Mouse (Mus musculus): Measurements from ENCODE around the gene Cbfb.

Gene Cbfb

GRCm38 (mm10) chr8:105252680-105253537 is 82.4 kb downstream of the Cbfb start:
- DNase-seq: no peak

- DNase-seq: no peak
Observed at GRCm38 (mm10) chr8:105253766-105254151, 83.3 kb downstream of the Cbfb start.

GRCm38 (mm10) chr8:105254152-105254965 is 83.9 kb downstream of the Cbfb start:
- peak; percentile 86 for DNase-seq

- peak; percentile 51 for DNase-seq
Observed at GRCm38 (mm10) chr8:105254966-105255350, 84.5 kb downstream of the Cbfb start, which contains the start of gene B3gnt9. B3gnt9 (minus strand) TSS chr8:105255153.

- DNase-seq: no peak
Observed at GRCm38 (mm10) chr8:105257318-105258114, 87.0 kb downstream of the Cbfb start.

DNA sequence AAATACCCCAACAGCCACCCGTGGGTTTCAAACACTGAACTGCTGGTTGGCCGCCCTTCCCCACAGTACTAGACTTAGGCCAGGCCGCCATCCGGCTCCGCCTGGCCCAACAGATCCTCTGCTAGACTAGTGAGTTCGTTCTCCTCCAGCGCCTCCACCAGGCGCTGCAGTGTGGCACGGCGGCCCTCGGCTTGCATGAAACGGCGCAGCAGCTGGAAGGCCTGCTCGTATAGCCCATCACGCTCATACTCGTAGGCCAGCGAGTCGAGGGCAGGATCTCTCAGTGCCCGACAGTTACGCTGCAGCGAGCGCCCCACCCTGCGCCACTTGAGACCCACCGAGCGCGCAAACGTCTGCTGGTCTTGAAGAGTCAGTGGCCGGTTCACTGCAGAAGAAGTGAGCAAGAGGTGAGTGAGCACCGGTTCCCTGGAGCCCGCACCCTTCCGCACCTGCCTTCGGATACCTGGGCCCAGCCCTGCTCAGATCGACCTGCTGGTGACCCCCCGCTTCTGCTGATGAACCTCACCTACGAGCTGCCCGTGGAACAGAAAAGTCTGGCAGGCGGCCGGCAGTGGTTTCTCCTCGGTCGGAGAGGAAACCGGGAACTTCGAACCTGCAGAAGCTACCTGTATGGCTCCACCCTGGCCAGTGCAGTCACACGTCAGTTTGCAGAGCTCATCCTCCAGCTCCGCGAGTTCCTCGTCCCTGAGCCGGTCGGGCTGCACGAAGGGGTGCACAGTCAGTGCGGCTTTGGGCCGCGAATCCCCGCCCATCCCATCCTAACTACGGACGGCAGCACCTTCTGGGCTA is 88.6 kb downstream of the Cbfb start:
- DNase-seq: no peak

DNA sequence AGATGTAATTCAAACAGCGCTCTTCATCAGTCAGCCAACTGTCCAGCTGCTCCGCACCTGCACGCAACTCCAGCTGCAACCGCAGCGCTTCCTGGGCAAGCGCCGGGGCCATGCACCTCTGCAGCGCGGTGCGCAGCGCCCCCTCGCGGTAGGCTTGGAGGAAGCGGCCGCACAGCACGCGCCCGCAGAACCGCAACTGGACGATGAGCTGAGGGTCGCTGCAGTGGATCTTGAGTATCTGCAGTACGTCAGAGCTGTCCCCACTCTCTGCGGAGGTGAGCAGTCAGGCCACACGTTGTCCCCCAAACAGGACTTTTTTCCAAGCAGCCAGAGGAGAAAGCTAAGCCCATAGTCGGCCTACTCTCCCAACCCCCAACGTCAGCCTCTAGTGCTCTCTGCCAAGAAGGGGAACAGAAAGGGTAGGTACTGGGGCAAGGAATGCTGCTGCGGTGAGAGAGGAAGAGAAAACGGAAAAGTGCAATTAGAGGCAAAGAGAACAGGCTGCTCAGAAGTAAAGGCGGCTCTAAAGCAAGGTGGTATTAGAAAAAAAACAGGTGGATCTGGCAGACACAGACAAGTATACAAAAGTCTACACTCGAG is 89.3 kb downstream of the Cbfb start:
- DNase-seq: peak; percentile 55

GRCm38 (mm10) chr8:105260371-105261099 is 90.1 kb downstream of the Cbfb start:
- no peak for DNase-seq

GRCm38 (mm10) chr8:105261326-105261980 is 91.0 kb downstream of the Cbfb start:
- DNase-seq: no peak

DNA sequence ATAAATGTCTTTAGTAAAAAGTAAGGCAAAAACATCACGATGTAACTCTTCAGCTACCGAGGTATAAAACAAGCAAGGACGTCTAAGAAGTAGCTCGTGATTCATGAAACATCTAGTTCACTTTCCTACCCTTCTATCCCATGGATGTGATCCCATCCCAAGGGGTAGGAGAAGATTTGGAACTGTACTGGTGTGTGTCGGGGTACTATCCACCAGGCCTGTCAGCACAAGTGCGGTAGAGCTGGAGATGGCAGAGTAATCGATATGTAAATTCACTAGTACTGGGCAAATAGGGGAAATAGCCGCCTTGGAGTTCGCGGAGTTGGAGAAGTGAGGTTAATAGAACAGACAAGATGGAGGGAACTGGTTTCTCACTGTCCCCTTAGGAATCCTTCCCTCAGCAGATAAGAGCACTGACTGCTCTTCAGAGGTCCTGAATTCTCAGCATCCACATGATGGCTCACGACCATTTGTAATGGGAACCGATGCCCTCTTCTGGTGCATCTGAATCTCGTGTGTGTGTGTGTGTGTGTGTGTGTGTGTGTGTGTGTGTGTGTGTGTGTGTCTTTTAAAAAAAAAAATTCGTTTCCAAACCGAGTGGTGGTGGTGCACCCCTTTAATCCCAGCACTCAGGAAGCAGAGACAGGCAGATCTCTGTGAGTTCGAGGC is 92.9 kb downstream of the Cbfb start:
- DNase-seq: no peak

DNA sequence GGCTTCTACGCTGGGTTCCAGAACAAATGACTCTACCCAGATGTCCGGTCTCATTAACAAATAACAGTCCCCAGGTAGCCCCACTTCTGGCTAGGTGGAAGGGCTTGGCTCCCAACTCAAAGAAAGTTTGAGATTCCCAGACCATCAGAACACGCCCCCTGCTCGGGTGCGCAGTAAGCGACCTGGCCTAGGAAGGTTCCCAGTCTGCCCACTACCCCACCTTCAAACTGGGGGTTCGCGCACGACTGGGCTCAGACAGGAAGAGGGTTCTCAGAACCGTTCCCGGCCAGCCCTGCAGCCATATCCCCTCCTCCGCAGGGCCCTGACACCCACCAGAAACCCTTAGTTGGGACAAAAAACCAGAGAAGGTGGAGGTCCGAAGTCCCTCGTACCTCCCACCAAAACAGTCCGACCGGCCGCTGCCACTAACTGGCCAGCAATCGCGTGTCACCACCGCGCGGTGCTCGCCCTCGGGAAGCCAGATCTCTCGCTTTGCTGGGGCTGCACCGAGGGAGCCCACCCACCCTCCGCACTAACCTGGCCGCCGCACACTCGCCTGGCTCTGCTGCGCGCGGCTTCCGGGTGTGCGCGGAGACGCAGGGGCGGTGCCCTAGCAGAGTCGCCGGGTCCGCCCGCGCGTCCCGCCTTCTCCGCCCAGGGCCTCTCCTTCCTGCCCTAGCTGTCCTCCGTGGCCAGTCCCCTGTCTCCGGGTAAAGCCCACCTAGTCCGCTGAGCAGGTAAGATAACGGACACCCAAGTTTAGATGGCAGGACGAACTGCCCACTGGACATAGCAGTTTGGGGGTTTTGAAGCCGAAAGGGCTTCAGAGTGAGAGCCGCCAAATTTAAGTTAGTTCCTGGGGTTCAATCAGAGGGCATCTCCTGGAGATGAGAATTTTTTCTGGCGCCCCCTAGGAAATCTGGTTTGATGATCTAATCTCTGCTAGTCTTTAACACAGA is 93.8 kb downstream of the Cbfb start, which contains the start of the genes Tradd and Fbxl8:
Tradd (minus strand) TSS at position 586 of the 959 bp plus-strand sequence.
Fbxl8 (plus strand) TSS at position 625 of the 959 bp plus-strand sequence.
- peak; percentile 79 for DNase-seq

- DNase-seq: peak; percentile 56
Observed at GRCm38 (mm10) chr8:105265128-105265527, 94.7 kb downstream of the Cbfb start.

GRCm38 (mm10) chr8:105266775-105267174 is 96.3 kb downstream of the Cbfb start:
- no peak for DNase-seq

Data from kidney, adult 9 months (tissue).